Mouse (Mus musculus) lung, postnatal 0 days (tissue): ENCODE measurements around the gene Gucd1.

Experiments
- CTCF ChIP-seq: IDR thresholded peaks from 2 replicates; pipeline ENCODE4 v1.5.1; 2016; ENCODE audit warnings: antibody characterized with exemption, mild to moderate bottlenecking
- EP300 ChIP-seq: IDR thresholded peaks from 2 replicates; pipeline ENCODE4 v1.6.1; 2016; ENCODE audit warnings: antibody characterized with exemption, mild to moderate bottlenecking, control low read depth

GRCm38 (mm10) chr10:75323986-75324385, 193.8 kb downstream of the Gucd1 start:
- no peak for TF ChIP-seq CTCF
- no peak for TF ChIP-seq EP300
